Mouse (Mus musculus) A20 (cell line): ENCODE measurements around the gene Plekhf1.

ENCODE experiments used
- DNase-seq: peaks from one replicate; pipeline ENCODE4 v3.0.0-alpha.2; 2011; ENCODE audit warnings: low read depth, low spot score

Plekhf1 gene

DNA sequence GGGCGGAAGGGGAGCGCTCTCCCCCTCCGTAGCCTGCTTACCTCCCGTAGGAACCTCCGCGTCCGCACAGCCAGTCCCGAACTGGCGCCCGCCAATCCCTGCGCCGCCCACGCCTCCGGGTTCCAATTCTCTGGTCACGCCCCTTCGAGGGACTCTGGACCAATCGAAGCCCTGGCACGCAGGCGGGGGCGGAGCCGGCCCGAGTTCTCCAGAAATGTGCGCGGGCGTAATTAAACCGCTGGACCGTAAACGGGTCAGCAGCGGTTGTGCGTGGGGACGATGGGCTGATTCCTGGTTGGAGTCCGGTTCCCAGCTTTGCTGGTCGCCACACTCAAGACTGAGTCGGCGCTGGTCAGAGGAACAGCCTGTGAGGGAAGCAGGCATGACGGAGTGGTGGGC is at the start of gene Plekhf1:
Gene Plekhf1 (minus strand): TSS at position 117 of the 399 bp plus-strand sequence.
- DNase-seq = peak; percentile 85

- no peak for DNase-seq
Measured at GRCm38 (mm10) chr7:38272551-38272950, 44.7 kb upstream of the Plekhf1 start.

- DNase-seq = no peak
Measured at GRCm38 (mm10) chr7:38271859-38272258, 44.0 kb upstream of the Plekhf1 start.

DNA sequence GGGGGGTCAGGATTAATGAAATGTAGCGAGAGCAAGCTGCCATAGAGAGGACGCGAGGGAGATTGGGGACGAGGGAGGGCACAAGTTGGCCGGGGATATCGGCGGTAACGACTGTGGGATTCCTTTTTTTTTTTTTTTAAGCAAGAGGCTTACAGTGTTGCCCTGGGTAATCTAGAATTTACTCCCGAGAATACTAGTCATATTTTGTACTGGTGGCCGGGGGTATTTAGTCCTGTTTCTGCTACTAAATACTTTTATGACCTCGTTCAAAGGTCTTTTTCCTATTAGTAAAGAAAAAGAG is 43.6 kb upstream of the Plekhf1 start:
- no peak for DNase-seq

GRCm38 (mm10) chr7:38270703-38271510 is 43.1 kb upstream of the Plekhf1 start, which contains the start of gene Pop4:
Gene Pop4, minus strand, starts transcription at chr7:38271423.
- DNase-seq = peak; percentile 91

DNA sequence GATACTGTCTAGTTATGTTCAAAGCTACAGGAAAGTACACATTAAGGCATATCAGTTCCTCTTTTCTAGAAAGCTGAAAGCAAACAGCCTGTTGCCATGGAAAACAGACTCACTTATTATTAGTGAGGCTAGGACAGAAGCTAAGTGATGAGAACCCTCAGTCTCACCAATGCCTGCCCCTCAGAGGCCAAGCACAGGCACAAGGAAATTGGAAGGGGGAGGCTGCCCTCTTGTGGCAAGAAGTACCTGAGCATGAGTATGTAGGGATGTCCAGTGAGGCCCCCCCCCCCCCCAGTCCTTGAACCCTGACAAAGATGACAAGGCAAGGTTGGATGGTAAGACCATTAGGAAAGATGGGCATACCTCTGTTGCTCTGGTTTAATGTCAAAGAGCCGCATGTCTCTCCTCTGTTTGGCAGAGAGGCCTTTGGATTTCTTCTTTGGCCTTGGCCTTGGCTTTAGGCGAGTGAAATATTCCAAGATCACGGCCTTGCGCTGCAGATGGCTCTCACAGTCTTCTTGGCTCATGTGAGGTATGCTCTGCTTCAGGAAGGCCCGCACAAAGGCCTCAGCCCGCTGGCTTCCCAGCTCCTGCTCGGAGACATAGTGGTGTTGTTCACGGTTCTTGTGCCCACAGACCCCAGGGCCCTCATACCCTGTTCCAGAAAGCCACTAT is 39.3 kb upstream of the Plekhf1 start:
- DNase-seq = peak; percentile 53

DNA sequence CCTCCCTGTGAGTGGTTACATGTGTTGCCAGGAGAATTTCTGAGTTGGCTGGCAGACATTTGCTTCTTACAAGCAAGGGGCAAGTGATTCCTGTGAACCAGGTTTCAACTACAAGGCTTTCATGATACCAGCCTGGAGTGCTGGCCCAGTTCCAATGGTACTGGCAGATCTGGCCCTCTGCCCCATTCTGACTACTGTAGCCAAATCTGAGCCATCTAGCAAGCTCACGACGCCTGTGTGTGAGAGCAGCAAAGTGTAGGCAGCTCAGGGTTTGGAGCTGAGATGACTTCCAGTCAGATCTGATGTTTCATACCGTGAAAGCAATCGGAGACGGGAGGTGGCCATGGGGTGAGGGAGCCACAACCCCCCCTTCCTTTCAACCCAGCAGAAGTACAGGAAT is 34.6 kb upstream of the Plekhf1 start:
- no peak for DNase-seq

DNA sequence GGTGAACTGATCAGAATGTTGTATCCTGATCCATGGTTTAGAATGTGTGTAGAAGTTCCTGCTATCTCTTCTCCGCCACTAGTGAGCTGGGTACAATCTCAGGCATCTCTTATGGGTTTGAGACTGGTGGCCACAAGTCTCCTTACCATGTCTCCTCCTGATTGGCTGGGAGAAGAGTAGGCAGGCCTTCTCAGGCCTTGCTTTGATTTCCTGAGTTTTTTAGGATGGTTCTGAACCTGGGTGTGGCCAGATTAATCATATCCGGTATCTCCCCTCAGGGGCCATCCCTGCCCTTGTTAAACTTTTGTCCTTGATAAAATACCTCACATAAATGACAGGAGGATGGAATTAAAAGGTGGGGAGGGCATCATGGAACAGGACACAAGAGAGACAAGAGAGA is 31.8 kb upstream of the Plekhf1 start:
- no peak for DNase-seq

GRCm38 (mm10) chr7:38253441-38253840 is 25.6 kb upstream of the Plekhf1 start:
- no peak for DNase-seq

- DNase-seq = no peak
Measured at GRCm38 (mm10) chr7:38251494-38252216, 23.8 kb upstream of the Plekhf1 start.

DNA sequence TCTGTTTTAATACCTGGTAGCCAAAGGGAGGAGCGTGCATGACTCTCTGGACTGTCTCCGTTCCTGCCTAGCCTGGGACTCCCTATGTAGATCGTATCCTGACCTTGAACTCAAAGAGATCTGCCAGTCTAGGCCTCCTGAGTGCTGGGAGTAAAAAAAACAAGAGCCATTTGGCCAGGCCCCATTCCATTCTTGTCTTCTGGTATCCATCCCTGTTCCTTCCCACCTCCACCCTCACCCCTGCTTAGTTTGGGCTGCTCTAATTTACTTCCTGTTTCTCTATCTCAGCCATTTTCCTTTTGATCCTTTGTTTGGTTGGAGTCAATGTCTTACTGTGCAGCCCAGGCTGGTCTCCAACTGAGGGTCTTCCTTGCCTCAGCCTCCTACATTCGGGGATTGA is 14.6 kb upstream of the Plekhf1 start:
- no peak for DNase-seq

DNA sequence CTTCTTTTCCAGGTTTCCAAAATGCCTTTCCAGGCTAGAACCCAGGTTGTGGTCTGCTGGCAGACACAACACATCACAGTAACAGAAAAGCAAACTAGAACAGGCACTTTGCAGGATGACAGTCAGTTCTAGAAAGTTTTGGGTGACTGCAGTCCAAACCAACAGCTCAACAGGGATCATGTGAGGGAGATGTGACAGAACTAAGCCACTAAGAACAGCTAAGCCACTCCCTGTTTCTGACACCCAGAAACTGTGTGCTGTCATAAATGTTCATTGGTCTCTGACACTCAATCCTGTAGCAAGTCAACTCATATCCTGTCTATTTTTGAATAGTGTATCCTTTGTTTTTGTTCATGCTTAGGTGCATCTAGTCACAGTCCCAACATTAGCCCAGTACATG is 9.3 kb upstream of the Plekhf1 start:
- no peak for DNase-seq

DNA sequence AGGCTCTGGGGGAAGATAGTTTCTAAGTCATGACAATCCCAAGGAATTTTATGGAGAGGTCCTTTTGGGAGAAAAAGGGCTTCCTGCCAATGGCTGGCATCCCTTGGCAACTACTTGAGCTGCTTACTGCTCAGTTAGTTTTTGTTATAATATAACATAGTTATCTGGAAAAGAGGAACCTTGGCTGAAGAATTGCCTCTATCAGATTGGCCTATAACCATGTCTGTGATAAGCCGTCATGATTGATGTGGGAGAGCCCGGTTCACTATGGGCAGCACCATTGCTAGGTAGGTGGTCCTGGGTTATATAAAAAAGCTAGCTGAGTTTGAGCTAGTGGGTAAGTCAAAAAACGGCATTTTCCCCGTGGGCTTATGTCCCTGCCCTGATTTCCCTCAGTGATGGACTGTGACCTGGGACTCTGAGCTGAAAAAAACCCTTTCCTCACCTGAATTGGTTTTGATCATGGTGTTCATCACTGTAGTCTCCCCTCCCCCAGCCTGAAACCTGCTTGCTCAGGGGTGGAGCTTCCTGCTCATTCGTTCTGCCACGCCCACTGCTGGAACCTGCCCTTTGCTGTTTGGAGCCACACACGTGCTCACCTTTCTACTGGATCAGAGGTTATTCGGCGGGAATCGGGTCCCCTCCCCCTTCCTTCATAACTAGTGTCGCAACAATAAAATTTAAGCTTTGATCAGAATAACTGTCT is 8.7 kb upstream of the Plekhf1 start:
- DNase-seq = no peak

DNA sequence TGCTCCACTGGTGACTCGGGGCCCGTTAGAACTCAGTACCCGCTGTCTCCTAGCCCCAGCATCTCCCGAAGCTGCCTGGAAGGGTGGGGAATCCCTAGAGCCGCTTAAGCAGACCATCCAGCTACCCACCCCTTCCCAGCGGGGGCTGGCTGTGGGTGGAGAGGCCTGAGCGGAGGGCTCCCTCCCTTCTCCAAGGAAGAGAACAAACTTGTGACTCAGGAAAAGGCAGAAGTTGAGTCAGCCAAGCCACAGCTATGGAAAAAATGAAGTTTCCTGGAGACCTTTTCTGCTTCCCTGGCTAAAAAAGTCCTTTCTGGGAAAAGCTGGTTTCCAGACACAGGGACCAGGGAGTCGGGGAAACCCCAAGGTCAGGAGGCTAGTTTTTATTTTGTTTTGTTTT is 2.5 kb upstream of the Plekhf1 start:
- no peak for DNase-seq

DNA sequence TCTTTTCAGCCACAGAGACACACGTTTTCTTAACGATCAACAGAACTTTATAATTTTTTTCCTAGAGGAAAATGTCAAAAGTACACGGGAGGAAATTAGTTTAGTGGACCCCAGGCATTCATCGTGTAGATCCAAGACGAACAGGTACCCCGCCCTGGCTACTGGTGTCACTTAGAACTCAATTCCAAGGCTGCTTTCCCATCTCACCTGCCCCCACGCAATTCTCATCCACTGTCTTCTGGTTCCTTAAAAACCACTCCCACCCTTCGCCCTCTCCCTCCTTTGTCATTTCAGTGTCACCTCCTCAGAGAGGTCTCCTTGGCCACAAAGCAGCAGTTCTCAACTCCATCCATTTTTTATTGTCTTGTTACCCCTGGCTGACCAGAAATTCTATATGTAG is 513 bp upstream of the Plekhf1 start:
- DNase-seq = no peak

DNA sequence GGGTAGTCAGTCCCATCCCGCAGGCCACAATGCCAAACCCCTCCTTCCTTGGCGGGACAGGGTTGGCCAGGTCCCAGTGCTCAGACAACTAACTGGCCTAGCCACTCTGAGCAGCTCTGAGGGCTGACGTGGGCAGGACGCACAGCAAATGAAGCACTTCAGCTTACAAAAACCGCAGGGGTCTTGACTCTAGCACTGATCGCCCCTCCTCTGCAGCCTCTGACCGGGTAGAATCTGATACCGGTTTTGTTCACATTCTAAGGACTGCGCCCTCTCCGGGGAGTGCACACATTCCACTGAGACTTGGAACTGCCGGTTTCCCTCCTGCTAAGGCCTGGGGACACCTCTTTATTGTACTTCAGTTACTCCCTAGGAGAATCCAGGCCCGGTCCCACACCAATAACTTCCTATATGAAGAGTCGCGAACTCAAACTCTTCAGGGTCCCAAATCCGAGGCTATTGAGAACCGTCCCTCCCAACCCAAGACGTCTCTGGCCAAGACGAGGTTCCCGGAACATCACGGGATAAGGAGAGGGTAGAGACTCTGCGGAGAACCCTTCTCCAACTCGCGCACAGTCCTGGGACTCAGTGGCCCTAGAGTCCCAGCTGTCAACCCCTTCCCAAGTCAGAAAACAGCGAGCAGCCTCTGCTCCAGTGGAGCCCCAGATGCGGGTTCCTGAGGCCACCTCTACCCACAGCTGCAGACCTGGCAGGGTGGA is 476 bp downstream of the Plekhf1 start:
- no peak for DNase-seq

GRCm38 (mm10) chr7:38226226-38226625 is 1.6 kb downstream of the Plekhf1 start:
- DNase-seq = no peak

GRCm38 (mm10) chr7:38224577-38225369 is 3.0 kb downstream of the Plekhf1 start:
- no peak for DNase-seq

DNA sequence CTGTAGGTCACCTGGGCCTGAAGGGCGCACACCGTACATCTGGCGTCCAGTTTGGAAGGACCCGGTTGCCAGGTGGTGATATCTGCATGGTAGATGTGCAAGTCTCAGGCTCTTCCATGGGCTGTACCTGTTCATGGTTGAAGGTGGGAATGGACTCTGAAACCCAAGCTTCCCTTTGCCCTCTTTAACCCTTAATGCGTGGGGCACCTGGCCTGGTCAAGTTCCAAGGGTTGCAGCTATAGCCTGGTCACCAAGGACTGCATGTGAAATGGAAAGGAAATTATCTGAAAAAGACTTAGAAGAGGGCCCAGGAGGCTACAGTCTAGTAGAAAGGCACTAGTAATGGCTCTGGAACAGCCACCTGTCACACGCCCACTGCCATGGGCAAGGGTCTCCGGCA is 7.0 kb downstream of the Plekhf1 start:
- DNase-seq = no peak

DNA sequence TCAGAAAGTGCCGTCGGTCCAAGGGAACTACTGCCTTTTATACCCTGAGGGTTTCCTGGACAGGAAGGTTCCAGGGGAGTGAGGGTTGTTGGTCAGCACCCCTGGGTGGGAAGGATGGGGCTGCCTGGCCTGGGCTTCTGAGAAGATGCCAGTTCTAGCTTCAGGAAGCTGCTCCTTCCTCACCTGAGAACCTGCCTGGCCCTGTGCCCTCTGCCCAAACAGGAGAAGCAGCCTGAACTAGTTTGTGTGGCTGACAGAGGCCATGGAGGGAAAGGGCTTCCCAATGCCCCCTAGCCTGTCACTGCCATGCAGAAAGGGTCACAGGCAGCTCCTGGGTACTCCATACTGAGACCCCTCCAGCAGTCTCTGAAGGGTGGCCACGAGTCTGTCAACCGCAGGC is 8.3 kb downstream of the Plekhf1 start:
- DNase-seq = no peak
